Mouse (Mus musculus): Measurements from ENCODE around the gene Mmp10.

- TF ChIP-seq CTCF (IDR thresholded peaks at IDR 0.05; ENCODE audit: extremely low read depth, insufficient read depth, insufficient read length, insufficient replicate concordance) (no peak), POLR2A (IDR thresholded peaks at IDR 0.05; ENCODE audit: low read depth, low read length) (no peak)
These were observed 31.9 kb upstream of the Mmp10 start for GRCm38 (mm10) chr9:7470262-7470661.

All from spleen, adult 2 months (tissue).